Mouse (Mus musculus) fat pad, adult 2 months (tissue): ENCODE data around the gene Rtp2.
A peak's percentile ranks its signal among the peaks of the same experiment; 100 is the strongest.
"Not testable (repeated sequence)": the region's sequence is repeated elsewhere in the genome, so short reads cannot be mapped to it uniquely, and the experiment has no call there.

Source experiments
- DNase-seq: peaks from one replicate; pipeline ENCODE4 v3.0.0-alpha.2; 2011; ENCODE audit warnings: low read depth, low spot score; ENCODE audit errors: extremely low read depth

Gene Rtp2

GRCm38 (mm10) chr16:23952101-23952727 lies 20.0 kb upstream of the Rtp2 start:
- DNase-seq = no peak

- DNase-seq = no peak
Observed at GRCm38 (mm10) chr16:23947654-23948053, 15.5 kb upstream of the Rtp2 start.

- DNase-seq = no peak
Observed at GRCm38 (mm10) chr16:23944801-23945200, 12.6 kb upstream of the Rtp2 start.

GRCm38 (mm10) chr16:23934397-23934796 lies 2.2 kb upstream of the Rtp2 start:
- no peak for DNase-seq

GRCm38 (mm10) chr16:23931275-23931674 lies 919 bp downstream of the Rtp2 start:
- DNase-seq = no peak

- no peak for DNase-seq
Observed at GRCm38 (mm10) chr16:23930426-23931073, 1.6 kb downstream of the Rtp2 start.

GRCm38 (mm10) chr16:23927301-23928114 lies 4.7 kb downstream of the Rtp2 start:
- no peak for DNase-seq

- no peak for DNase-seq
Observed at GRCm38 (mm10) chr16:23922906-23923305, 9.3 kb downstream of the Rtp2 start.

GRCm38 (mm10) chr16:23921697-23922096 lies 10.5 kb downstream of the Rtp2 start:
- DNase-seq = no peak

- no peak for DNase-seq
Observed at GRCm38 (mm10) chr16:23919418-23919817, 12.8 kb downstream of the Rtp2 start.

- no peak for DNase-seq
Observed at GRCm38 (mm10) chr16:23913401-23913800, 18.8 kb downstream of the Rtp2 start.

GRCm38 (mm10) chr16:23912741-23913140 lies 19.5 kb downstream of the Rtp2 start:
- DNase-seq = no peak

GRCm38 (mm10) chr16:23909015-23909354 lies 23.2 kb downstream of the Rtp2 start:
- not testable (repeated sequence) for DNase-seq

- DNase-seq = not testable (repeated sequence)
Observed at GRCm38 (mm10) chr16:23908076-23909014, 23.8 kb downstream of the Rtp2 start.

GRCm38 (mm10) chr16:23906586-23906985 lies 25.6 kb downstream of the Rtp2 start:
- not testable (repeated sequence) for DNase-seq

- no peak for DNase-seq
Observed at GRCm38 (mm10) chr16:23901411-23901810, 30.8 kb downstream of the Rtp2 start.

GRCm38 (mm10) chr16:23900061-23900460 lies 32.1 kb downstream of the Rtp2 start:
- no peak for DNase-seq

- no peak for DNase-seq
Observed at GRCm38 (mm10) chr16:23898840-23899239, 33.4 kb downstream of the Rtp2 start.

GRCm38 (mm10) chr16:23897984-23898586 lies 34.1 kb downstream of the Rtp2 start:
- DNase-seq = peak; percentile 75

- no peak for DNase-seq
Observed at GRCm38 (mm10) chr16:23897486-23897885, 34.7 kb downstream of the Rtp2 start.
